Mouse (Mus musculus): Measurements from ENCODE around the gene 4922502D21Rik. TPM values are rescaled to one million over a fixed set of nuclear protein-coding genes. Genes with fewer than 3 reads are reported as not detected.

4922502D21Rik gene
- polyA plus RNA-seq, 1 experiment from 2014 or later = not detected

- H3K9ac ChIP-seq = no peak overlapping the region
- H3K4me2 ChIP-seq = no peak overlapping the region
- WGBS = 78% methylated on average over 3 of the region's 3 CpGs
- H3K27me3 ChIP-seq (ENCODE audit: insufficient read depth, low read length) = no peaks in the 10 kb centered on the region
- TF ChIP-seq CTCF (IDR thresholded peaks at IDR 0.05; ENCODE audit: low read depth) = no peak
- H3K9me3 ChIP-seq (ENCODE audit: low read depth, low read length) = no peaks in the 10 kb centered on the region
- ATAC-seq (ENCODE audit: insufficient read depth) = no peak
- H3K27ac ChIP-seq (ENCODE audit: low read depth) = no peak overlapping the region
- DNase-seq = no peak
- no peaks in the 10 kb centered on the region for H3K36me3 ChIP-seq (ENCODE audit: insufficient read depth)
- H3K4me3 ChIP-seq (ENCODE audit: low read depth, low read length) = no peak overlapping the region
- no peaks in the 10 kb centered on the region for H3K4me1 ChIP-seq (ENCODE audit: insufficient read depth)
Measured at GRCm38 (mm10) chr6:129314655-129315168, 16.9 kb downstream of the 4922502D21Rik start.

GRCm38 (mm10) chr6:129312499-129312898 lies 19.1 kb downstream of the 4922502D21Rik start:
- no peak overlapping the region for H3K27ac ChIP-seq (ENCODE audit: low read depth)
- no peak overlapping the region for H3K4me3 ChIP-seq (ENCODE audit: low read depth, low read length)
- 74% methylated on average over 3 of the region's 3 CpGs for WGBS
- TF ChIP-seq CTCF (IDR thresholded peaks at IDR 0.05; ENCODE audit: low read depth) = no peak
- H3K9me3 ChIP-seq (ENCODE audit: low read depth, low read length) = no peaks in the 10 kb centered on the region
- H3K36me3 ChIP-seq (ENCODE audit: insufficient read depth) = no peaks in the 10 kb centered on the region
- H3K27me3 ChIP-seq (ENCODE audit: insufficient read depth, low read length) = no peaks in the 10 kb centered on the region
- no peak overlapping the region for H3K4me2 ChIP-seq
- no peak for ATAC-seq (ENCODE audit: insufficient read depth)
- DNase-seq = no peak
- H3K9ac ChIP-seq = no peak overlapping the region
- no peaks in the 10 kb centered on the region for H3K4me1 ChIP-seq (ENCODE audit: insufficient read depth)

GRCm38 (mm10) chr6:129304180-129304579 lies 27.4 kb downstream of the 4922502D21Rik start:
- H3K27me3 ChIP-seq (ENCODE audit: insufficient read depth, low read length) = no peaks in the 10 kb centered on the region
- no peak for ATAC-seq (ENCODE audit: insufficient read depth)
- no peak overlapping the region for H3K27ac ChIP-seq (ENCODE audit: low read depth)
- no peaks in the 10 kb centered on the region for H3K36me3 ChIP-seq (ENCODE audit: insufficient read depth)
- no peaks in the 10 kb centered on the region for H3K9me3 ChIP-seq (ENCODE audit: low read depth, low read length)
- H3K9ac ChIP-seq = no peak overlapping the region
- no peak for TF ChIP-seq CTCF (IDR thresholded peaks at IDR 0.05; ENCODE audit: low read depth)
- no peak overlapping the region for H3K4me2 ChIP-seq
- 27% methylated on average over 1 of the region's 1 CpGs for WGBS
- no peaks in the 10 kb centered on the region for H3K4me1 ChIP-seq (ENCODE audit: insufficient read depth)
- no peak for DNase-seq
- H3K4me3 ChIP-seq (ENCODE audit: low read depth, low read length) = no peak overlapping the region

GRCm38 (mm10) chr6:129288708-129289107 lies 42.9 kb downstream of the 4922502D21Rik start:
- H3K27ac ChIP-seq (ENCODE audit: low read depth) = no peak overlapping the region
- no peaks in the 10 kb centered on the region for H3K9me3 ChIP-seq (ENCODE audit: low read depth, low read length)
- no peak overlapping the region for H3K9ac ChIP-seq
- ATAC-seq (ENCODE audit: insufficient read depth) (no peak), DNase-seq (no peak)
- no peak overlapping the region for H3K4me3 ChIP-seq (ENCODE audit: low read depth, low read length)
- no peaks in the 10 kb centered on the region for H3K36me3 ChIP-seq (ENCODE audit: insufficient read depth)
- H3K4me1 ChIP-seq (ENCODE audit: insufficient read depth) = no peaks in the 10 kb centered on the region
- H3K27me3 ChIP-seq (ENCODE audit: insufficient read depth, low read length) = no peaks in the 10 kb centered on the region
- no peak overlapping the region for H3K4me2 ChIP-seq
- no peak for TF ChIP-seq CTCF (IDR thresholded peaks at IDR 0.05; ENCODE audit: low read depth)

GRCm38 (mm10) chr6:129284384-129285104 lies 47.1 kb downstream of the 4922502D21Rik start:
- Histone ChIP-seq H3K27me3 (ENCODE audit: insufficient read depth, low read length) (no peaks in the 10 kb centered on the region), H3K36me3 (ENCODE audit: insufficient read depth) (no peaks in the 10 kb centered on the region), H3K9me3 (ENCODE audit: low read depth, low read length) (no peaks in the 10 kb centered on the region), H3K4me1 (ENCODE audit: insufficient read depth) (no peaks in the 10 kb centered on the region), H3K4me3 (ENCODE audit: low read depth, low read length) (no peak overlapping the region), H3K4me2 (no peak overlapping the region), H3K27ac (ENCODE audit: low read depth) (no peak overlapping the region), H3K9ac (no peak overlapping the region)
- TF ChIP-seq CTCF (IDR thresholded peaks at IDR 0.05; ENCODE audit: low read depth) = no peak
- DNase-seq (peak; percentile 26), ATAC-seq (ENCODE audit: insufficient read depth) (0 out of 2 replicates have a peak, but pooled peaks have one; percentile 31)
- WGBS = 52% methylated on average over 7 of the region's 7 CpGs

- no peaks in the 10 kb centered on the region for H3K9me3 ChIP-seq (ENCODE audit: low read depth, low read length)
- WGBS = 52% methylated on average over 3 of the region's 3 CpGs
- DNase-seq (no peak), ATAC-seq (ENCODE audit: insufficient read depth) (no peak)
- H3K36me3 ChIP-seq (ENCODE audit: insufficient read depth) = no peaks in the 10 kb centered on the region
- no peaks in the 10 kb centered on the region for H3K27me3 ChIP-seq (ENCODE audit: insufficient read depth, low read length)
- no peak overlapping the region for H3K9ac ChIP-seq
- H3K4me3 ChIP-seq (ENCODE audit: low read depth, low read length) = no peak overlapping the region
- no peak for TF ChIP-seq CTCF (IDR thresholded peaks at IDR 0.05; ENCODE audit: low read depth)
- no peak overlapping the region for H3K27ac ChIP-seq (ENCODE audit: low read depth)
- H3K4me1 ChIP-seq (ENCODE audit: insufficient read depth) = no peaks in the 10 kb centered on the region
- no peak overlapping the region for H3K4me2 ChIP-seq
Measured at GRCm38 (mm10) chr6:129283271-129283670, 48.3 kb downstream of the 4922502D21Rik start.

- no peak for TF ChIP-seq CTCF (IDR thresholded peaks at IDR 0.05; ENCODE audit: low read depth)
- DNase-seq (no peak), ATAC-seq (ENCODE audit: insufficient read depth) (no peak)
- Histone ChIP-seq H3K36me3 (ENCODE audit: insufficient read depth) (no peaks in the 10 kb centered on the region), H3K27ac (ENCODE audit: low read depth) (no peak overlapping the region), H3K4me2 (no peak overlapping the region), H3K9me3 (ENCODE audit: low read depth, low read length) (no peaks in the 10 kb centered on the region), H3K9ac (no peak overlapping the region), H3K27me3 (ENCODE audit: insufficient read depth, low read length) (no peaks in the 10 kb centered on the region), H3K4me3 (ENCODE audit: low read depth, low read length) (no peak overlapping the region), H3K4me1 (ENCODE audit: insufficient read depth) (no peaks in the 10 kb centered on the region)
- 94% methylated on average over 2 of the region's 2 CpGs for WGBS
Measured at GRCm38 (mm10) chr6:129276483-129276882, 55.1 kb downstream of the 4922502D21Rik start.

Measured in lung, embryonic 14.5 days (tissue).